Mouse (Mus musculus) liver, embryonic 14.5 days (tissue): Measurements from ENCODE around the gene Dapk1. TPM values are rescaled to one million over a fixed set of nuclear protein-coding genes. Genes with fewer than 3 reads are reported as not detected.

Source experiments
- ATAC-seq: fragments of 200-750 bp; cut with Nextera tagmentation; 2 replicates; pipeline ENCODE4 v1.8.0; 2017; ENCODE audit warnings: moderate number of reproducible peaks, mild to moderate bottlenecking, moderate library complexity; ENCODE audit not compliant: insufficient read depth
- DNase-seq, 3 experiments: peaks; one replicate each; pipeline ENCODE4 v3.0.0-alpha.2; 2012 to 2013; ENCODE audit warnings: low read depth in 3 of 3, low spot score in 3 of 3
- H3K27ac ChIP-seq: fragments of 300-500 bp; sonication (generic); 2 replicates; pipeline ENCODE4 v1.5.1; 2014; ENCODE audit warnings: moderate library complexity, mild to moderate bottlenecking, control low read depth, inconsistent platforms
- H3K27me3 ChIP-seq: fragments of 300-500 bp; sonication (generic); 2 replicates; pipeline ENCODE4 v1.6.1; 2014; ENCODE audit warnings: mild to moderate bottlenecking, low read length, moderate library complexity; ENCODE audit not compliant: control insufficient read depth, insufficient read depth
- H3K36me3 ChIP-seq: fragments of 300-500 bp; sonication (generic); replicated peaks from 2 replicates; pipeline ENCODE4 v1.6.1; 2014; ENCODE audit warnings: low read depth; ENCODE audit not compliant: control insufficient read depth, insufficient read depth
- H3K4me1 ChIP-seq, 2 experiments: fragments of 200-500 bp in 1 of 2; fragments of 300-500 bp in 1 of 2; sonication (generic) in 1 of 2; replicated peaks; 2 replicates each; pipeline ENCODE4 v1.6.1; 2012 to 2014; ENCODE audit warnings: antibody characterized with exemption in 1 of 2, inconsistent platforms in 1 of 2, low read length in 1 of 2; ENCODE audit not compliant: control insufficient read depth in 2 of 2, insufficient read depth in 2 of 2
- H3K4me2 ChIP-seq: fragments of 300-500 bp; sonication (generic); 2 replicates; pipeline ENCODE4 v1.6.1; 2014; ENCODE audit warnings: low read depth, mild to moderate bottlenecking, control low read depth, moderate library complexity
- H3K4me3 ChIP-seq, 2 experiments: fragments of 200-500 bp in 1 of 2; fragments of 300-500 bp in 1 of 2; sonication (generic) in 1 of 2; 2 replicates each; pipeline ENCODE4 v1.5.1; 2012 to 2014; ENCODE audit warnings: low read depth in 2 of 2, low read length in 2 of 2, mild to moderate bottlenecking in 2 of 2, control low read depth in 1 of 2, inconsistent platforms in 1 of 2, moderate library complexity in 1 of 2; ENCODE audit not compliant: insufficient read depth in 1 of 2
- H3K9ac ChIP-seq: fragments of 300-500 bp; sonication (generic); replicated peaks from 2 replicates; pipeline ENCODE4 v1.6.1; 2014; ENCODE audit warnings: mild to moderate bottlenecking, control low read depth, moderate library complexity
- H3K9me3 ChIP-seq: fragments of 300-500 bp; sonication (generic); 2 replicates; pipeline ENCODE4 v1.6.1; 2016; ENCODE audit warnings: low read length, mixed read lengths; ENCODE audit not compliant: control insufficient read depth
- CTCF ChIP-seq: IDR thresholded peaks from 2 replicates; pipeline ENCODE4 v1.5.1; 2016; ENCODE audit warnings: antibody characterized with exemption, low read depth, control low read depth
- EP300 ChIP-seq: IDR thresholded peaks from 2 replicates; pipeline ENCODE4 v1.6.1; 2016; ENCODE audit warnings: antibody characterized with exemption, low read depth
- WGBS: fragments of 180-500 bp; shearing (Covaris S2); extraction: QIAGEN DNeasy Blood & Tissue Kit; methylation state at CpG from one replicate; pipeline ENCODE4 v1.1.7; 2014; ENCODE audit not compliant: insufficient replicate concordance; 5-methylcytosine and 5-hydroxymethylcytosine counted together
- polyA plus RNA-seq, 2 experiments: library from polyadenylated mRNA; depleted of rRNA in 1 of 2; stranded (reverse) in 1 of 2; unstranded in 1 of 2; fragments of >200 nt; fragmentation: Nextera tagmentation in 1 of 2; extraction: Ambion mirVana in 1 of 2; gene quantifications; 2 replicates each; pipeline versions ENCODE4 v1.2.1 to v1.2.3; 2012 to 2014

Gene Dapk1
- polyA plus RNA-seq, 2 experiments: 4.8 to 7.1 TPM

DNA sequence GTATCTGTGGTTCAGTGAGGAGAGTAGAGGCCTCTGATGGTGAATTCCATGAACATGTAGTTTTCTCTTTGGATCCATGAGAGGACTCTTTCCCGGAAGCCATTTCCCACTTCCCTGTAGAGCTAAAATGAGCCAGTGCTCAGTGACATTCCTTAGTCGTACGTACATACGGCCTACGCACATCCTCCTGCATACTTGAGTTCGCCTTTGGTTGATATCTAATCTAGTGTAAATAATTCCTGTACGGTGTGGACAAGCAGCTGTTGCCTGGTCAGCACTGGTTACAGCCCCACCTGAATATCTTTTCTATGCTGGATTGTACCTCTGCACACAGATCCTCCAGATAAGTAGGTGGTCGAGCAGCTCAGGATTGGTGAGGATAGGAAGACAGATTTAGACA, 70.5 kb downstream of the Dapk1 start:
- no peak for TF ChIP-seq CTCF
- peaks cover 29 to 53% of the 10 kb centered on the region in 2 experiments for H3K4me1 ChIP-seq
- H3K4me2 ChIP-seq: peak overlapping the region; percentile 68
- no peaks in the 10 kb centered on the region for H3K36me3 ChIP-seq
- H3K9ac ChIP-seq: no peak overlapping the region
- no peaks in the 10 kb centered on the region for H3K9me3 ChIP-seq
- ATAC-seq: peak; percentile 9; the same call in 1 of the 2 replicates
- H3K27me3 ChIP-seq: no peaks in the 10 kb centered on the region
- WGBS: 55% methylated on average over 8 of the region's 8 CpGs
- DNase-seq: no peak
- no peak overlapping the region for H3K4me3 ChIP-seq
- peak overlapping the region; percentile 37 for H3K27ac ChIP-seq

DNA sequence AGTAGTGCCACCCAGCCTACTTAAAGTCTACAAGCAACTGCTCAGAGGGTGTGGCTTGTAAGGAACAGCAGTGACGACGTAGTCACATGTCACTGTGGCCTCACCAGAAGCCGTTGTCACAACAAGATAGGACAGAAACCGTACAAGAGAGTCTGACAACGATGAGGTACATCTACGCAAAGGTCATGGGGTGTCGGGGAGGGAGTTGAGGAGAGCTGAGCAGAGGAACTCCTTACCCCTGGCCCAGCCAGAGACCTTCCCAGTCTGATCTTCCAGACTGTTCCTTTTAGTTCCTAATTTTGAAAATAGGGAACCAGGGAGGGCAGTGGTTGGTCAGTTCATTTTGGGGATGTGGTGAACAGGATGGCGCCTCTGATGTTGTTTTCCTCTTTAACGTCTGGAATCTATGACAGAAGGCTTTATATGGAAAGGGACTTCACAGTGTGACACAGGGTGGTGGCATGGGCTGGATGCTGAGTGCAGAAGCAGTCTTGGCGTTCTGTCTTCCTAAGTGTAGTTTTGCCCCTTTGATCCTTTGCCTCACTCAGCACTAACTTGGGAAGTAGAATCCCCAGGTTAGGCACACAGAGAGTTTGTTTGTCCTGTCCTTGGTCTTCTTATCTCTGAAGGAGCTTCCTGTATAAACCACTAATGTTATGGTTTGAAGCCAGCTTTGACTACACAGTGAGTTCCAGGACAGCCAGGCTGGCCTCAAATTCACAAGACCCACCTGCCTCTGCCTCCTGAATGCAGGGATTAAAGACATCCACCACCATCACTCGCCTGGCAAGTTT, 71.3 kb downstream of the Dapk1 start:
- Histone ChIP-seq H3K4me3 (peak overlapping the region; percentile 42 to 43), H3K27me3 (no peaks in the 10 kb centered on the region), H3K27ac (peak overlapping the region; percentile 61), H3K9ac (peak overlapping the region; percentile 58), H3K4me2 (peak overlapping the region; percentile 68), H3K9me3 (no peaks in the 10 kb centered on the region), H3K36me3 (no peaks in the 10 kb centered on the region), H3K4me1 (peaks cover 29 to 53% of the 10 kb centered on the region in 2 experiments)
- DNase-seq: peak; percentile 73 to 80 (median 77)
- ATAC-seq: peak; percentile 89
- TF ChIP-seq EP300 (peak; percentile 22; the same call in 1 of the 2 replicates), CTCF (no peak)
- WGBS: 9% methylated on average over 11 of the region's 11 CpGs

DNA sequence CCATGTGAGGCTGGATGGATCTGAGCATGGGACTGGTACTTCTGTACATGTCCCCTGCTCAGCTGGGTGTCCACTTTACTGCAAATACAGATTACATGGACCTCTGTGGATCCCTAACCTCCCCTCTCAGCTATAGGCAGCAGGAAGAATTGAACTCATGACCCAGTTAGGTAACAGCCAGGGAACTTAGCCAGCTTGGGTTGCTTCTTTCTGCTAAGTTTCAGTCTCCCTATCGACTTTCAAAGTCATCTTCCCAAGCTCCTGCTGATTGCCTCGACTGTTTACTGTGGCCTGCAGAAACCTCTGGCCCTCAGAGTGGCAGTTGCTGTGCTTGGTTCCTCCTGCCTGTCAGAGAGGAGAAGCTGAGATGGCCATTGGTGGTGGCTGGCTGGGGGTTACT, 72.6 kb downstream of the Dapk1 start:
- H3K36me3 ChIP-seq: no peaks in the 10 kb centered on the region
- no peaks in the 10 kb centered on the region for H3K9me3 ChIP-seq
- TF ChIP-seq EP300 (no peak), CTCF (no peak)
- no peak overlapping the region for H3K9ac ChIP-seq
- DNase-seq (no peak), ATAC-seq (no peak)
- H3K27ac ChIP-seq: no peak overlapping the region
- peaks cover 29 to 53% of the 10 kb centered on the region in 2 experiments for H3K4me1 ChIP-seq
- H3K4me2 ChIP-seq: no peak overlapping the region; the same call in 1 of the 2 replicates
- H3K4me3 ChIP-seq: no peak overlapping the region
- WGBS: 3% methylated on average over 2 of the region's 2 CpGs
- H3K27me3 ChIP-seq: no peaks in the 10 kb centered on the region

DNA sequence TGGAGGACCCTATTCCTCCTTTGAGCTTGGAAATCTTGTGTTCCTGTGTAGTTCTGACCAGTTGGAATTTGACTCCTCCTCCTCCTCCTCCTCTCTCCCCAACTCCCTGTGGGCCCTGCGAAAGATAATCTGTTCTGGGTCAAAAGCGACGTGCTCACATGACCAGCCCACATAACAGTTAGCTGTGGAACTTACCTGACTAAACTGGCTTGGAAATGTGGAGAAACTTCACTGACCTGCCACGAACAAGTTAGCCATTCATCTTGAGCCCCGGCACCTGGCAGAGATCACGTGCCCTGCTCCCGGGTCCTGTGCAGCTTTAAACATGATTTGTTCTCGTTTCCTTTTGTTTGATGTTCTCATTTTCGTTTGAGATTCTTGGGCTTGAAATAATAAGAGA, 73.2 kb downstream of the Dapk1 start:
- no peaks in the 10 kb centered on the region for H3K36me3 ChIP-seq
- no peak for TF ChIP-seq CTCF
- TF ChIP-seq EP300: no peak
- no peaks in the 10 kb centered on the region for H3K9me3 ChIP-seq
- ATAC-seq (no peak), DNase-seq (no peak)
- H3K27me3 ChIP-seq: no peaks in the 10 kb centered on the region
- H3K27ac ChIP-seq: no peak overlapping the region
- no peak overlapping the region for H3K9ac ChIP-seq
- no peak overlapping the region for H3K4me3 ChIP-seq
- WGBS: 36% methylated on average over 9 of the region's 9 CpGs
- H3K4me1 ChIP-seq: peaks cover 29 to 53% of the 10 kb centered on the region in 2 experiments
- H3K4me2 ChIP-seq: no peak overlapping the region; the same call in 1 of the 2 replicates

DNA sequence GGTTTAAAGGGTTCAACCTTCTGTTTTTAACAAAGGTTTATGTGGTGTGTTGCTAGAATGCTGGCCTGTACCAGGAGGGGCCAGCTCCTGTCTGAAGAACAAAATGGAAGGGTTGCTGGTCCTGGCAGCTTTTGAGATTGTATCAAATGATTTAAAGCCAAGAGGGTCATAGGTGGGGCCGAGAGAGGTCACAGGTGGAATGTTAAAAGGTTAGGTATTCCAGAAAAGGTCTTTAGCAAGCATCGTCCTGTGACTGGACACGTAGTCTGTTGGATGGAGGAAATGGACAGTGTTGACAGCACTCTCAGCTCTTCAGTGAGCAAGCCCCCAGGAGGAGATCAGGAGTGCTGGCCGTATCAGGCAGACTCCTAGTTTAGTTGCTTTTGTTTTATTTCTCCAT, 73.7 kb downstream of the Dapk1 start:
- Histone ChIP-seq H3K4me2 (no peak overlapping the region), H3K36me3 (no peaks in the 10 kb centered on the region), H3K27me3 (no peaks in the 10 kb centered on the region), H3K9me3 (no peaks in the 10 kb centered on the region), H3K4me3 (no peak overlapping the region), H3K9ac (no peak overlapping the region), H3K27ac (no peak overlapping the region), H3K4me1 (peaks cover 28 to 52% of the 10 kb centered on the region in 2 experiments)
- TF ChIP-seq CTCF (no peak), EP300 (no peak)
- no peak for DNase-seq
- no peak for ATAC-seq
- WGBS: 64% methylated on average over 4 of the region's 4 CpGs
